Mouse (Mus musculus) embryo, embryonic 11.5 days (tissue): ENCODE results near the gene Cbx7.
"Not testable (repeated sequence)": the region's sequence is repeated elsewhere in the genome, so short reads cannot be mapped to it uniquely, and the experiment has no call there.

ENCODE experiments used
- DNase-seq: peaks from one replicate; pipeline ENCODE4 v3.0.0-alpha.2; 2012; ENCODE audit warnings: low read depth, low spot score

Gene Cbx7

DNA sequence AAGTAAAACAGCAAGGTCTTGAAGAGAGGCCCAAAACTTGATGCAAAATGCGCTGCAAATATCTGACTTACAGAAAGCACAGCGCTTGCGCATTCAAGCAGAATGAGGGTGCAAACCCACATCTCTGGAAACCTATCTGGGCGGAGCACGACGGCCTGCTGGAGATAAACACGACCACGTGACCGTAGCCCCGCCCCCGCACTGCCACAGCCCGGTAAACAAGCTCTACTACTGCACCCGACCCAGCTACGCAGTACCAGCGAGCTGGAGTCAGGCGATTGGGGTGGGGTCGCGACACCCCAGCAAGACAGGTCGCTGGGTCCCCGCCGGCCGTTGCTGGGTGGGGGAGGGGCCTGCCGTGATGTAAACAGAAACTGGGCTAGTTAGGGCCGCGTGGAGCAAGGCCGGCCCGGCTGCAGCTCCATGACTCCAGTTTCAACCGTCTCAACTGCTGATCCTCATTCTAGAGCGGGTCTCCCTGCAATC, 43.2 kb downstream of the Cbx7 start:
- peak; percentile 75 for DNase-seq

DNA sequence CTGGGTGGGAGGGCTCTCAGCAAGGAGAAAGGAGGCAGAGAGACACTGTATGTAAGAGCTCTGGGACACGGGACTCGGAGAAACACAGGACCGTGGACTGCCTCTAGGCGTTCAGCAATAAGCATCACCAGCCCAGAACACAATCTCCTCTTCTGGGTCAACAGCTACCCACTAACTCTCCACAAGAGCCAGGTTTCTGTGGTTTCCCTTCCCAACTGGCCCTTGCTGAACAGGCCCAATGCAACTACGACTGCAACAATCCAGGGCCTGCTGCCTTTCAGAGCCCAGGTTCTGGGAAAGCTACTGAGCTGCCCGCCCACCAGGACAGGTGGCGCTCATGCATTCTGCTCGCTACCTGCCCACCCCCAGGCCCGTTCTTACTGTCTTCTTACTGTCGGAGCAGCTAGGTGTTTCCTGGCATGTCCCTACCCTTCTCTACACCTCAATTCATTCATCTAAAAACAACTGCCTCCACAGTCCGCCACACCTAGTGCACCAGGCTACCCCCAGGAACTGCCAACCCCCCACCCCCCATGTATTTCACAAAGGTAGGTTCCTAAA, 44.0 kb downstream of the Cbx7 start:
- DNase-seq, result no peak

GRCm38 (mm10) chr15:79919787-79920186, 51.1 kb downstream of the Cbx7 start:
- no peak for DNase-seq

- no peak for DNase-seq
These were observed 52.4 kb downstream of the Cbx7 start for GRCm38 (mm10) chr15:79918485-79918884.

DNA sequence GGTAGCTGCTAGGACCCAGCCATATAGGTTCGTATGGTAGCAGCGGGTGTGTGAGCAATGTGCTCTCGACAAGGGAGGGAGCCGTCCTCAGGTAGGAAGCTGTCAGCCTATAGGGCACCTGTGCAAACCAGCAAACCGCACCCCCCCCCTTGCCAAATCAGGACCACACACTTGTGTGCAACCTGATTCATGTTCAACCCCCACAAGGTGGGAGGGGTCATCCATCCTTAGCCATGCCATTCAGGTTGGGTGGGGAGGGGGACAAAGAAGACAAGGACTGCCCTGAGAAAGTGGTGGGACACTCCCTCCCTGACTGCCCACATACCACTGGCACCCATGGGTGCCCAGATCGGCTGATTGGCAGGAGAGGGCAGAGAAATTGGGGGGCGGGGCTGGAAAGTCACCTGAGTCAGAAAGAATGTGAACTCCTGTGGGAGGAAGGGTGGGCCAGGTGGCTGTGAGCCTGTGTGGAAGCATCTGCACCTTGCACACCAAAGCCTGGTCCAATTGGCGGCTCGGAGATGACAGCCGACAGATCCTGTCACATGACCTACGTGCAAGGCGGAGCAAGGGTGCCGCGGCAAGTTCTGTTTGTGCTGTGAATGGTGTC, 53.7 kb downstream of the Cbx7 start:
- DNase-seq, result no peak

DNA sequence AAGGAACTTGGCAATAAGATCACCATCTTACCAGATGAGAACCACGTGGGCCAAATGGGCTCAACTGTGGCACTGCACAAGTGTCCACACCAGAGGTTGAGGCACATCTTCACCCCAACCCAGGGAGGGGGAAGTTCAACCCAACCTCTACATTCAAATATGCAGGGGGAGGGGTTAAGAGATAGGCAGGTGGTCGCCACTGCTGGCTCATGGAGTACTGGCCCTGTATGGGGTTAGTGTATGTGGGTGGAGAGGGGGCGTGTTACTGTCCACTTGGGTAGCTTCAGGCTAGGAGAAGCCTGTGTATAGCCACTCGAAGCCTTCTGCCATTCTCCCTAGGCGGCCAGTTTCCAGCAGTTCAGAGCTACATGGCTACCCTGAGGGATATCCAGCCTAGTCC, 54.8 kb downstream of the Cbx7 start:
- DNase-seq, result no peak

GRCm38 (mm10) chr15:79914357-79914756, 56.6 kb downstream of the Cbx7 start:
- DNase-seq, result no peak

DNA sequence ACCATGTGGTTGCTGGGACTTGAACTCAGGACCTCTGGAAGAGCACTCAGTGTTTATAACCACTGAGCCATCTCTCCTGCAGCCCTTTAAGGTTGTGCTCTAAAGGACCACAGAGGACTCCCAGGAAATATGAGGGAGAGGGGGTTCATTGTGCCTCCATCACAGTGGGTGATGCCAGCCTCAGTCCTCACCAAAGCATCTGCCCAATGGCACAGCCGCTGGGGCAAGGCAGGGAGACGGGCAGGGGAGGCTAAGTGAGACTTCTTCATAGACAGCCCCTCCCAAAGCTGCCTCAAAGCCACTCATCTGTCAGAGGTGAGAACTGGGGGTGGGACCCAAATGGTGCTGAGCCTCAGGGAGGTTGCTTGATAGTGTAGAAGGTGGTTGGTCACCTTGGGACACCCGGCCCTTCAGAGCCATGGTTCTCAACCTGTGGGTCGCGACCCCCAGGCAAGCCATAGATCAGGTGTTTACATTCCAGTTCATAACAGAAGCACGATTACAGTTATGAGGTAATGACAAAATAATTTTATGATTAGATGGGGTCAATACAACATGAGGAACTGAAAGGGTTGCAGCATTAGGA, 57.1 kb downstream of the Cbx7 start:
- DNase-seq, result no peak

DNA sequence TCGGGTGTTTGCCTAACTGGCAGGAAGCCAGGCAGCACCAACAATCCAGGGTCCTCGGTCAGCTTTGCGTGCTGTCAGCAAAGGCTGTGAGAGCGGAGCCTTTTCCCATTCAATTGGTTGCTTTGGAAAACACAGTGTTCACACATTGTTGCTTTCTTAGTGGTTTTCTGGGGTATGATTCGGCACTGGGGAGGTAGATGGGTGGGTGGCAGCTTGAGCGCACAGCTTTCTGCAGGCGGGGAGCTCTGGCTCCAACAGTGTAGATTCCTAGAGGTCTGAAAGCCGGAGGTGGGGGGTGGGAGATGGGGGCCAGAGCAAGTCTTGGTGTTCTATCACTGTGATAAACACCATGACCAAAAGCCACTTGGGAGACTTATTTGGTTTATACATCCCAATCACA, 59.6 kb downstream of the Cbx7 start:
- DNase-seq, result no peak

GRCm38 (mm10) chr15:79910812-79911211, 60.1 kb downstream of the Cbx7 start:
- not testable (repeated sequence) for DNase-seq

GRCm38 (mm10) chr15:79909006-79909405, 61.9 kb downstream of the Cbx7 start:
- DNase-seq, result not testable (repeated sequence)

- no peak for DNase-seq
These were observed 64.1 kb downstream of the Cbx7 start for GRCm38 (mm10) chr15:79906855-79907254.

DNA sequence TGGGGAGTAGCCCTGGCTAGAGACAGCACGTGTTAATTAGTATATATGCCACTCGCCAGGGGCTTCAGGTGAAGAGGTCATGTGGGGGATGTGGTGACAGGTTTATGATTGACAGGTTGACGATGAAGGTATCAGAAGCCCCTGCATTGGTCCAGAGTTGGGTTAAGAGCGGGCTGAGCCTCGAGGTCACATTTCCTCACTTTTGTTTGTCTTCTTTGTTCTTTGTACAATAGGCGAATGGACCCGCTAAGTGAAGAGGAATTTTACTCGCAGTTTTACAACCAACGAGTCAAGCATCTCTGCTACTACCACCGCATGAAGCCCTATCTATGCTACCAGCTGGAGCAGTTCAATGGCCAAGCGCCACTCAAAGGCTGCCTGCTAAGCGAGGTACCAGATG, 65.7 kb downstream of the Cbx7 start:
- DNase-seq, result no peak

- not testable (repeated sequence) for DNase-seq
These were observed 66.2 kb downstream of the Cbx7 start for GRCm38 (mm10) chr15:79904678-79905077.

GRCm38 (mm10) chr15:79903963-79904362, 67.0 kb downstream of the Cbx7 start:
- no peak for DNase-seq

- not testable (repeated sequence) for DNase-seq
These were observed 67.8 kb downstream of the Cbx7 start for GRCm38 (mm10) chr15:79903081-79903480.

DNA sequence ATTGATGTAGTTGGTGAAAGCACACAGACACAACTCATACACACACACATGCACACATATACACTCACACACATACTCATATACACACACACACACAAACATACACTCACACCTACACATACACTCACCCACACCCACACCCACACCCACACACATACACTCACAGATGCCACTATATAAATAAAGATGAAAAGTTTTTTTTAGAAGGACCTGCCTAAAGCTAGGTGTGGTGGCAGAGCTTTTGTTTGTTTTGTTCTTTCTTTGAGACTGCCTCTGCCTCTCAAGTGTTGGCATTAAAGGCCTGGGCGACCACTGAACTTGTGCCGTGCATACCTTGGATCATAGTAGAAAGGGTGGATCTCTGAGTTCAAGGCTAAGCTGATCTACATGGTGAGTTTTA, 69.5 kb downstream of the Cbx7 start:
- DNase-seq, result no peak

GRCm38 (mm10) chr15:79900751-79901150, 70.2 kb downstream of the Cbx7 start:
- DNase-seq, result no peak

DNA sequence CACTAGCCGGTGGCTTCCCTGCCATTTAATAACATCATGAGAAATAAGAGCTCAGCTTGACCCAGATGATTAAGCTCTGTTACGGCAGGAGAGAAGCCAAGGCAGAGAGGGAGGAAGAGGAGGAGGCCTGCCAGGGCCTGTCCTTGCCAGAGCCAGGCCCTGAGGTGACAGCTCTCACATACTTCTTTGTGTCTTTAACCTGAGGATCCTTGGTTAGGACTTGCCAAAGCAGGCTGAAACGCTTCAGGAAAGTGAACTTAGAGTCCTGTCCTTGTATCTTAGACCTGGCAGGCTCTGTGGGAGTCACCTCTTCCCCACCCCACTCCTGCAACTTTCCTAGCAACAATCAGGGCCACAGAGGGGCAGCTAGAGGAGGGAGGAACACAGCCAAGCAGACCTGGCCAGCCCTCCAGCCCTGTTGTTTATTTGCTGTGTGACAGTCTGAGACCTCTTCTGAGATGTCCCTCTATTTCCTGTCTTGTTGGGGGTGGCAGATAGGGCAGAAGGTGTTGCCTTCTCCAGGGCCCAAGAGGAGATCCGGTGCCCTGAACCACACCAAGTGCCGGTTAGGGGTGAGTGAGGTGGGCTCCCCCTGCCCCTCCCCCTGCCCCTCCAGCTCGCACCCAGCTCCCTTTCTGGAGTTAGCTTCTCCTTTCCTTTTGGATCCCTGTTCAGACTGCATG, 71.0 kb downstream of the Cbx7 start:
- no peak for DNase-seq

GRCm38 (mm10) chr15:79898988-79899387, 71.9 kb downstream of the Cbx7 start:
- DNase-seq, result no peak

- no peak for DNase-seq
These were observed 74.7 kb downstream of the Cbx7 start for GRCm38 (mm10) chr15:79896080-79896725.
